Mouse (Mus musculus) lung, adult 2 months (tissue): ENCODE results near the gene Fnbp1l.

Source experiments
- CTCF ChIP-seq: fragments of 200-500 bp; IDR thresholded peaks from 2 replicates; pipeline ENCODE4 v1.5.1; 2011; ENCODE audit warnings: mild to moderate bottlenecking, low read length, control low read depth; ENCODE audit not compliant: insufficient read depth
- POLR2A ChIP-seq: fragments of 200-500 bp; IDR thresholded peaks from 2 replicates; pipeline ENCODE4 v1.6.1; 2011; ENCODE audit warnings: low read depth, mild to moderate bottlenecking, control low read depth, low read length, borderline replicate concordance; ENCODE audit errors: extremely low read depth

- no peak for TF ChIP-seq POLR2A
- TF ChIP-seq CTCF: no peak
These were observed 113.1 kb downstream of the Fnbp1l start for GRCm38 (mm10) chr3:122506343-122506916.
